Mouse (Mus musculus) bone marrow macrophage, adult 2 months (primary cell): ENCODE data around the gene Fkbp8.

Experiments
- CTCF ChIP-seq: IDR thresholded peaks from 2 replicates; pipeline ENCODE4 v1.5.1; 2012; ENCODE audit warnings: low read depth, mild to moderate bottlenecking, low read length, moderate library complexity
- POLR2A ChIP-seq: IDR thresholded peaks from 2 replicates; pipeline ENCODE4 v1.6.1; 2012; ENCODE audit warnings: mild to moderate bottlenecking, low read depth, low read length, borderline replicate concordance

DNA sequence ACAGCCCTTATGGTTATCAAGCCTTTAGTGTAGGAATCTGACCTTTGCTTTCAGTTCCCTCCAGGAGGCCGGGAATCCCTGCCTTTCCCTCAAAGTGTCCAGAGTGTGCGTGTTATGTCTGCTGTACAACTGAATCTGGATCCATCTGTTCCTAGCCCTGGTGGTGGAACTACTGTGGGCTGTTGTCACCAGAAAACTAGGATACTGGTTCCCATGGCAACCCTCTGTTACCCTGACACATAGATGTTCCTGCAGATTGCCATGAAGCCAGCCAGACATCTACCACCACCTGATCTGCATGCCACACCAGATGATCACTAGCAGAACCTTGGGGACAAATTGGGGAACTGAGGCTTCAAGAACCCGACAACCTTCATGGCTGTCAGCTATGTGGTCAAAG is 45.6 kb upstream of the Fkbp8 start:
- TF ChIP-seq POLR2A (no peak), CTCF (no peak)
